Mouse (Mus musculus) stomach, postnatal 0 days (tissue): ENCODE results near the gene Cmah.

Experiments
- CTCF ChIP-seq: IDR thresholded peaks from 2 replicates; pipeline ENCODE4 v1.5.1; 2016; ENCODE audit warnings: antibody characterized with exemption, low read depth, mild to moderate bottlenecking, moderate library complexity
- EP300 ChIP-seq: optimal IDR thresholded peaks from 2 replicates; pipeline ENCODE3; 2016; ENCODE audit warnings: antibody characterized with exemption

GRCm38 (mm10) chr13:24392655-24393054 lies 65.5 kb downstream of the Cmah start:
- TF ChIP-seq CTCF, result no peak
- TF ChIP-seq EP300, result no peak
